Mouse (Mus musculus) MEL (cell line): ENCODE data around the gene Nkx1-1. TPM values are rescaled to one million over a fixed set of nuclear protein-coding genes. Genes with fewer than 3 reads are reported as not detected.

Experiments
- DNase-seq: peaks from one replicate; pipeline ENCODE4 v3.0.0; 2011; ENCODE audit warnings: low read depth, low spot score
- H3K27ac ChIP-seq: 2 replicates; pipeline ENCODE4 v1.5.1; 2012; ENCODE audit warnings: low read depth, mild to moderate bottlenecking, control low read depth, low read length, moderate library complexity; ENCODE audit not compliant: control insufficient read depth
- H3K27me3 ChIP-seq, 2 experiments: fragments of 150-350 bp in 1 of 2; sonication (generic) in 1 of 2; 2 replicates each; pipeline ENCODE4 v1.6.1; 2012; ENCODE audit warnings: low read length in 2 of 2, mild to moderate bottlenecking in 2 of 2, improper control_type of control experiment in 1 of 2, moderate library complexity in 1 of 2; ENCODE audit not compliant: insufficient read depth in 2 of 2, control insufficient read depth in 1 of 2
- H3K36me3 ChIP-seq, 2 experiments: 2 replicates each; pipeline ENCODE4 v1.6.1; 2012 to 2014; ENCODE audit warnings: low read length in 2 of 2, improper control_type of control experiment in 1 of 2, inconsistent platforms in 1 of 2, mild to moderate bottlenecking in 1 of 2; ENCODE audit not compliant: insufficient read depth in 2 of 2, control insufficient read depth in 1 of 2
- H3K4me1 ChIP-seq, 2 experiments: fragments of 150-350 bp in 1 of 2; sonication (generic) in 1 of 2; 2 replicates each; pipeline ENCODE4 v1.6.1; 2012; ENCODE audit warnings: low read length in 2 of 2, improper control_type of control experiment in 1 of 2, mild to moderate bottlenecking in 1 of 2; ENCODE audit not compliant: insufficient read depth in 2 of 2, control insufficient read depth in 1 of 2
- H3K4me3 ChIP-seq, 2 experiments: fragments of 150-350 bp in 1 of 2; sonication (generic) in 1 of 2; 2 replicates each; pipeline ENCODE4 v1.5.1; 2012; ENCODE audit warnings: low read depth in 2 of 2, low read length in 2 of 2, mild to moderate bottlenecking in 2 of 2, moderate library complexity in 2 of 2, control low read depth in 1 of 2, improper control_type of control experiment in 1 of 2; ENCODE audit not compliant: control insufficient read depth in 1 of 2, insufficient read depth in 1 of 2
- H3K79me2 ChIP-seq: 2 replicates; pipeline ENCODE4 v1.6.1; 2012; ENCODE audit warnings: mild to moderate bottlenecking, low read length, moderate library complexity; ENCODE audit not compliant: control insufficient read depth, poor library complexity, insufficient read depth
- H3K9ac ChIP-seq: 2 replicates; pipeline ENCODE4 v1.6.1; 2012; ENCODE audit warnings: low read depth, mild to moderate bottlenecking, control low read depth, low read length, moderate library complexity; ENCODE audit not compliant: control insufficient read depth, poor library complexity, severe bottlenecking
- H3K9me3 ChIP-seq: fragments of 150-350 bp; sonication (generic); replicated peaks from 2 replicates; pipeline ENCODE4 v1.6.1; 2012; ENCODE audit warnings: mild to moderate bottlenecking, low read length, improper control_type of control experiment, moderate library complexity; ENCODE audit not compliant: insufficient read depth
- CHD1 ChIP-seq: IDR thresholded peaks from 2 replicates; pipeline ENCODE4 v1.6.1; 2012; ENCODE audit warnings: low read depth, mild to moderate bottlenecking, inconsistent platforms, low read length, improper control_type of control experiment
- CHD2 ChIP-seq: IDR thresholded peaks from 2 replicates; pipeline ENCODE4 v1.6.1; 2011; ENCODE audit warnings: low read length, improper control_type of control experiment
- ETS1 ChIP-seq: IDR thresholded peaks from 2 replicates; pipeline ENCODE4 v1.6.1; 2012; ENCODE audit warnings: low read depth, mild to moderate bottlenecking, inconsistent platforms, low read length, improper control_type of control experiment, moderate library complexity
- GABPA ChIP-seq: IDR thresholded peaks from 2 replicates; pipeline ENCODE4 v1.6.1; 2012; ENCODE audit warnings: low read depth, mild to moderate bottlenecking, inconsistent platforms, low read length, improper control_type of control experiment, moderate library complexity
- GATA1 ChIP-seq: IDR thresholded peaks from 2 replicates; pipeline ENCODE4 v1.6.1; 2011; ENCODE audit warnings: low read depth, low read length, improper control_type of control experiment
- MEF2A ChIP-seq: IDR thresholded peaks from 2 replicates; pipeline ENCODE4 v1.6.1; 2014; ENCODE audit warnings: low read depth, mild to moderate bottlenecking, inconsistent platforms, low read length, improper control_type of control experiment; ENCODE audit not compliant: poor library complexity, insufficient replicate concordance, severe bottlenecking; ENCODE audit errors: extremely low read depth
- MXI1 ChIP-seq: IDR thresholded peaks from 2 replicates; pipeline ENCODE4 v1.6.1; 2011; ENCODE audit warnings: mild to moderate bottlenecking, low read depth, low read length, improper control_type of control experiment
- MYB ChIP-seq: IDR thresholded peaks from 2 replicates; pipeline ENCODE4 v1.6.1; 2011; ENCODE audit warnings: mild to moderate bottlenecking, low read depth, low read length, improper control_type of control experiment
- MYC ChIP-seq: IDR thresholded peaks from 2 replicates; pipeline ENCODE4 v1.6.1; 2011; ENCODE audit warnings: low read depth, mild to moderate bottlenecking, low read length, improper control_type of control experiment, moderate library complexity
- NELFE ChIP-seq: IDR thresholded peaks from 2 replicates; pipeline ENCODE4 v1.6.1; 2011; ENCODE audit warnings: low read depth, low read length, improper control_type of control experiment
- NRF1 ChIP-seq: IDR thresholded peaks from 2 replicates; pipeline ENCODE4 v1.6.1; 2014; ENCODE audit warnings: low read depth, mild to moderate bottlenecking, inconsistent platforms, low read length, improper control_type of control experiment, moderate library complexity; ENCODE audit not compliant: poor library complexity, insufficient read depth, severe bottlenecking
- POLR2A ChIP-seq, 2 experiments: IDR thresholded peaks; 2 replicates each; pipeline ENCODE4 v1.6.1; 2011 to 2012; ENCODE audit warnings: low read length in 2 of 2, mild to moderate bottlenecking in 2 of 2, control low read depth in 1 of 2, improper control_type of control experiment in 1 of 2, low read depth in 1 of 2, moderate library complexity in 1 of 2; ENCODE audit not compliant: control insufficient read depth in 1 of 2, insufficient read depth in 1 of 2, poor library complexity in 1 of 2
- POLR2AphosphoS5 ChIP-seq: IDR thresholded peaks from 2 replicates; pipeline ENCODE4 v1.6.1; 2012; ENCODE audit warnings: low read depth, borderline replicate concordance, mild to moderate bottlenecking, inconsistent platforms, low read length, moderate library complexity, mixed read lengths
- SMC3 ChIP-seq: IDR thresholded peaks from 2 replicates; pipeline ENCODE4 v1.6.1; 2011; ENCODE audit warnings: low read depth, low read length, improper control_type of control experiment
- TAL1 ChIP-seq: IDR thresholded peaks from 2 replicates; pipeline ENCODE4 v1.6.1; 2012; ENCODE audit warnings: mild to moderate bottlenecking, inconsistent platforms, low read length, moderate library complexity, mixed read lengths
- TCF12 ChIP-seq: IDR thresholded peaks from 2 replicates; pipeline ENCODE4 v1.6.1; 2014; ENCODE audit warnings: low read depth, mild to moderate bottlenecking, inconsistent platforms, low read length, improper control_type of control experiment, moderate library complexity
- USF1 ChIP-seq: IDR thresholded peaks from 2 replicates; pipeline ENCODE4 v1.6.1; 2014; ENCODE audit warnings: low read depth, mild to moderate bottlenecking, inconsistent platforms, low read length, improper control_type of control experiment, moderate library complexity
- ZKSCAN1 ChIP-seq: IDR thresholded peaks from 2 replicates; pipeline ENCODE4 v1.6.1; 2012; ENCODE audit warnings: low read depth, mild to moderate bottlenecking, inconsistent platforms, low read length, improper control_type of control experiment, moderate library complexity
- ZNF384 ChIP-seq: IDR thresholded peaks from 2 replicates; pipeline ENCODE4 v1.6.1; 2012; ENCODE audit warnings: low read depth, mild to moderate bottlenecking, inconsistent platforms, low read length, improper control_type of control experiment
- polyA plus RNA-seq, 2 experiments: library from polyadenylated mRNA; stranded (reverse) in 1 of 2; unstranded in 1 of 2; fragments of >175 nt in 1 of 2; fragments of >200 nt in 1 of 2; gene quantifications; 2 replicates each; pipeline versions ENCODE4 v1.2.1 to v1.2.4; 2012; ENCODE audit warnings: low replicate concordance in 2 of 2, low read depth in 1 of 2; ENCODE audit not compliant: insufficient read length in 2 of 2, insufficient read depth in 1 of 2, missing spikeins in 1 of 2
- total RNA-seq: library from RNA; depleted of rRNA; stranded (reverse); fragments of 300-350 nt; gene quantifications from 2 replicates; pipeline ENCODE4 v1.2.3, GENCODE M21; 2012

Nkx1-1 gene
- total and polyA plus RNA-seq, 3 experiments: not detected

GRCm38 (mm10) chr5:33480582-33481317 is 47.0 kb upstream of the Nkx1-1 start:
- H3K79me2 ChIP-seq: no peaks in the 10 kb centered on the region
- TF ChIP-seq ETS1: no peak
- TF ChIP-seq POLR2A (IDR thresholded peaks at IDR 0.05; ENCODE audit: control insufficient read depth in 1 of 2, insufficient read depth in 1 of 2, low read depth in 1 of 2, low read length in 2 of 2, poor library complexity in 1 of 2): no peak
- TF ChIP-seq GABPA: no peak
- no peak for TF ChIP-seq GATA1
- TF ChIP-seq USF1: no peak
- no peak for TF ChIP-seq MYB
- no peak for TF ChIP-seq MEF2A
- TF ChIP-seq CHD2: no peak
- TF ChIP-seq ZKSCAN1: no peak
- no peak for TF ChIP-seq NELFE
- no peak for TF ChIP-seq TAL1
- no peaks in the 10 kb centered on the region for H3K36me3 ChIP-seq
- no peak overlapping the region for H3K27ac ChIP-seq
- peaks cover 0 to 2% of the 10 kb centered on the region in 2 experiments; a peak in 1 of 4 replicates for H3K27me3 ChIP-seq
- H3K9ac ChIP-seq: no peak overlapping the region
- H3K4me1 ChIP-seq: no peaks in the 10 kb centered on the region
- no peaks in the 10 kb centered on the region for H3K9me3 ChIP-seq
- no peak for DNase-seq
- H3K4me3 ChIP-seq: no peak overlapping the region

- no peaks in the 10 kb centered on the region for H3K79me2 ChIP-seq
- no peaks in the 10 kb centered on the region for H3K36me3 ChIP-seq
- H3K9ac ChIP-seq: no peak overlapping the region
- no peaks in the 10 kb centered on the region for H3K9me3 ChIP-seq
- no peaks in the 10 kb centered on the region; a peak in 1 of 4 replicates for H3K27me3 ChIP-seq
- no peak for TF ChIP-seq SMC3
- no peak for TF ChIP-seq POLR2AphosphoS5
- TF ChIP-seq MYB: no peak
- no peak for TF ChIP-seq GATA1
- TF ChIP-seq CHD1: no peak
- TF ChIP-seq ETS1: no peak
- no peak for TF ChIP-seq MYC
- no peak for TF ChIP-seq MXI1
- no peak for TF ChIP-seq ZNF384
- TF ChIP-seq TCF12: no peak
- TF ChIP-seq USF1: no peak
- TF ChIP-seq ZKSCAN1: no peak
- no peak for TF ChIP-seq NRF1
- no peak for TF ChIP-seq NELFE
- no peak for TF ChIP-seq CHD2
- no peak for DNase-seq
- no peaks in the 10 kb centered on the region for H3K4me1 ChIP-seq
- no peak overlapping the region for H3K27ac ChIP-seq
- no peak overlapping the region for H3K4me3 ChIP-seq
Measured at GRCm38 (mm10) chr5:33465464-33465863, 31.7 kb upstream of the Nkx1-1 start.
